Mouse (Mus musculus) olfactory bulb, adult 2 months (tissue): ENCODE results near the gene Cela3b. TPM values are rescaled to one million over a fixed set of nuclear protein-coding genes. Genes with fewer than 3 reads are reported as not detected.

ENCODE experiments used
- H3K27ac ChIP-seq: fragments of 200-500 bp; 2 replicates; pipeline ENCODE4 v1.5.1; 2012; ENCODE audit warnings: low read depth, low read length; ENCODE audit not compliant: insufficient read depth
- H3K4me1 ChIP-seq: fragments of 200-500 bp; 2 replicates; pipeline ENCODE4 v1.6.1; 2012; ENCODE audit warnings: low read length; ENCODE audit not compliant: control insufficient read depth, insufficient read depth
- H3K4me3 ChIP-seq: fragments of 200-500 bp; 2 replicates; pipeline ENCODE4 v1.5.1; 2012; ENCODE audit warnings: mild to moderate bottlenecking, low read depth, low read length, moderate library complexity; ENCODE audit not compliant: insufficient read depth
- CTCF ChIP-seq: fragments of 200-500 bp; IDR thresholded peaks from 2 replicates; pipeline ENCODE4 v1.5.1; 2012; ENCODE audit warnings: low read depth, mild to moderate bottlenecking, low read length, moderate library complexity; ENCODE audit not compliant: insufficient read depth
- POLR2A ChIP-seq: fragments of 200-500 bp; IDR thresholded peaks from 2 replicates; pipeline ENCODE4 v1.6.1; 2012; ENCODE audit warnings: mild to moderate bottlenecking, low read depth, low read length, moderate library complexity; ENCODE audit not compliant: insufficient read depth
- WGBS: fragments of 180-500 bp; shearing (Covaris S2); methylation state at CpG from one replicate; pipeline ENCODE4 v1.1.7; 2018; 5-methylcytosine and 5-hydroxymethylcytosine counted together
- polyA plus RNA-seq: library from polyadenylated mRNA; stranded (reverse); fragments of >200 nt; gene quantifications from 2 replicates; pipeline ENCODE4 v1.2.4, GENCODE M21; 2012; ENCODE audit warnings: low replicate concordance; ENCODE audit not compliant: missing spikeins, insufficient read depth, insufficient read length

Gene Cela3b
- polyA plus RNA-seq, 1 experiment = not detected

- Histone ChIP-seq H3K4me3 (no peak overlapping the region), H3K27ac (no peak overlapping the region), H3K4me1 (peaks cover 16% of the 10 kb centered on the region)
- TF ChIP-seq CTCF = no peak
- TF ChIP-seq POLR2A = no peak
- 88% methylated on average over 4 of the region's 4 CpGs for WGBS
Measured at GRCm38 (mm10) chr4:137466991-137467390, 36.7 kb upstream of the Cela3b start.

- Histone ChIP-seq H3K4me3 (no peak overlapping the region), H3K4me1 (peaks cover 16% of the 10 kb centered on the region), H3K27ac (no peak overlapping the region)
- no peak for TF ChIP-seq CTCF
- 78% methylated on average over 13 of the region's 13 CpGs for WGBS
Measured at GRCm38 (mm10) chr4:137465125-137465787, 34.9 kb upstream of the Cela3b start.

GRCm38 (mm10) chr4:137461981-137462690, 31.8 kb upstream of the Cela3b start:
- Histone ChIP-seq H3K4me1 (0 out of 2 replicates have a peak, but pooled peaks cover 3% of the 10 kb centered on the region), H3K4me3 (no peak overlapping the region), H3K27ac (no peak overlapping the region)
- 91% methylated on average over 16 of the region's 16 CpGs for WGBS
- no peak for TF ChIP-seq CTCF
- no peak for TF ChIP-seq POLR2A

- TF ChIP-seq CTCF = no peak
- no peak for TF ChIP-seq POLR2A
- H3K4me3 ChIP-seq = no peak overlapping the region
- 0 out of 2 replicates have a peak, but pooled peaks cover 3% of the 10 kb centered on the region for H3K4me1 ChIP-seq
- WGBS = 84% methylated on average over 4 of the region's 4 CpGs
- no peak overlapping the region for H3K27ac ChIP-seq
Measured at GRCm38 (mm10) chr4:137461217-137461616, 30.9 kb upstream of the Cela3b start.

GRCm38 (mm10) chr4:137460676-137461075, 30.3 kb upstream of the Cela3b start:
- no peak overlapping the region for H3K4me3 ChIP-seq
- WGBS = 79% methylated on average over 14 of the region's 14 CpGs
- no peak overlapping the region for H3K27ac ChIP-seq
- no peak for TF ChIP-seq POLR2A
- TF ChIP-seq CTCF = no peak
- H3K4me1 ChIP-seq = 0 out of 2 replicates have a peak, but pooled peaks cover 3% of the 10 kb centered on the region

- TF ChIP-seq POLR2A (no peak), CTCF (no peak)
- no peak overlapping the region for H3K4me3 ChIP-seq
- 71% methylated on average over 5 of the region's 5 CpGs for WGBS
Measured at GRCm38 (mm10) chr4:137458861-137459260, 28.5 kb upstream of the Cela3b start.

GRCm38 (mm10) chr4:137458310-137458709, 28.0 kb upstream of the Cela3b start:
- no peak overlapping the region for H3K27ac ChIP-seq
- TF ChIP-seq CTCF (no peak), POLR2A (no peak)
- WGBS = 80% methylated on average over 9 of the region's 9 CpGs
- no peak overlapping the region for H3K4me3 ChIP-seq
- no peaks in the 10 kb centered on the region for H3K4me1 ChIP-seq

More at GRCm38 (mm10) chr4:137458861-137459260, 28.5 kb upstream of the Cela3b start:
- H3K27ac ChIP-seq = no peak overlapping the region
- H3K4me1 ChIP-seq = no peaks in the 10 kb centered on the region

- Histone ChIP-seq H3K4me1 (no peaks in the 10 kb centered on the region), H3K4me3 (no peak overlapping the region), H3K27ac (no peak overlapping the region)
- TF ChIP-seq POLR2A (no peak), CTCF (no peak)
- 80% methylated on average over 4 of the region's 4 CpGs for WGBS
Measured at GRCm38 (mm10) chr4:137457292-137457691, 27.0 kb upstream of the Cela3b start.

- TF ChIP-seq POLR2A (no peak), CTCF (no peak)
- WGBS = 87% methylated on average over 12 of the region's 12 CpGs
- no peak overlapping the region for H3K4me3 ChIP-seq
- H3K27ac ChIP-seq = no peak overlapping the region
- H3K4me1 ChIP-seq = no peaks in the 10 kb centered on the region
Measured at GRCm38 (mm10) chr4:137456581-137456980, 26.2 kb upstream of the Cela3b start.

GRCm38 (mm10) chr4:137454582-137454981, 24.2 kb upstream of the Cela3b start:
- no peak overlapping the region for H3K4me3 ChIP-seq
- 93% methylated on average over 14 of the region's 14 CpGs for WGBS

More at GRCm38 (mm10) chr4:137454582-137454981, 24.2 kb upstream of the Cela3b start:
- no peaks in the 10 kb centered on the region for H3K4me1 ChIP-seq
- H3K27ac ChIP-seq = no peak overlapping the region
- TF ChIP-seq CTCF (no peak), POLR2A (no peak)
